ENCODE assay signal across 8 mouse cellular contexts in the genomic region with DNA sequence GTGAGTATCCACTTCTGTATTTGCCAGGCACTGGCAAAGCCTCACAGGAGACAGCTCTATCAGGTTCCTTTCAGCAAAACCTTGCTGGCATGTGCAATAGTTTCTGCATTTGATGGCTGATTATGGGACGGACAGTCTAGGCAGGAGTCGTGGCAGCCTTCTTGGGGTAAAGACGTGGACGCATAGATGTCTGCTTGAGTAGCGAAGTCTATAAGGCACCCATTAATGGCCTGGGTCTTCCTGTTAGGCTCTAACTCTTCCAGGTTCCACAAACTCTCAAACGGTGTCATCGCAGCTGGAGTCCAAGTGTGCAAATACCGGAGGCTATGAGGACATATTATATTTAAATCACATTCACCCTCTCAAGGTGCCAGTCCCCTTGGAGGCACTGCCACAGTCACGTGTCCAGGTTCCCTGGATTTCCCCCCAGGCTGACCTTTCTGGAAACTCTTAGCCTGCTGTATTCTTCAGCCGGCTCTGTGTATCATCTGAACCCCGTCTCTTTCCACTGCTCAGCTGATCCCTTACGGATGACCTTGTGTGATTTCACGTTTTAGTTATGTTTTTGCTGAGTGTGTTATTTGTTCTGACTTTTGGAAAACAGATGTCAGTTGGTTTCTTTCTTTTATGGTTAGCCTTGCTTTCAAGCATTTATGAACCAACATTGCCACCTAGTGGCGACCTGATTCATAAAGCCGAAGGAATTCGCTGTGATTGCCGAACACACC.
DNase-seq lines count a peak whose midpoint lies in the region; ATAC-seq lines count a peak whose summit lies in the region.

No protein-coding gene starts in this region.

- WGBS in embryonic facial prominence, embryonic 13.5 days = 41% methylated on average over 17 of the region's 17 CpGs
- 53% methylated on average over 17 of the region's 17 CpGs for WGBS in heart, embryonic 11.5 days (ENCODE audit: insufficient replicate concordance)
- 43% methylated on average over 17 of the region's 17 CpGs for WGBS in limb, embryonic 12.5 days
- 45% methylated on average over 17 of the region's 17 CpGs for WGBS in stomach, embryonic 16.5 days

- 0 out of 2 replicates have a peak, but pooled peaks have one; percentile 65 for ATAC-seq in embryonic facial prominence, embryonic 13.5 days (ENCODE audit: insufficient number of reproducible peaks, insufficient read depth, low FRiP score, low TSS enrichment, low read depth)
- ATAC-seq in heart, embryonic 11.5 days (replicated peaks; ENCODE audit: insufficient number of reproducible peaks, low FRiP score, low TSS enrichment) = no peak
- ATAC-seq in limb, embryonic 12.5 days (ENCODE audit: insufficient number of reproducible peaks, insufficient read depth, low FRiP score, low TSS enrichment, low read depth) = peak; percentile 27; the same call in 1 of the 2 replicates
- ATAC-seq in stomach, embryonic 16.5 days (ENCODE audit: insufficient read depth, low FRiP score) = no peak

- DNase-seq in B cell, adult 2 months = peak; percentile 77
- DNase-seq in adrenal gland, postnatal 36 days = peak; percentile 78 to 82
- peak; percentile 73 for DNase-seq in kidney, adult 9 months
- DNase-seq in natural killer cell, adult 2 months (ENCODE audit: low spot score in 2 of 2) = peak; percentile 24 to 47

- peaks cover 4% of the 10 kb centered on the region; the same call in 1 of the 2 replicates for H3K4me1 ChIP-seq in embryonic facial prominence, embryonic 13.5 days
- H3K4me1 ChIP-seq in heart, embryonic 11.5 days (ENCODE audit: control insufficient read depth, insufficient read depth, low read length) = 0 out of 2 replicates have a peak, but pooled peaks cover 2% of the 10 kb centered on the region
- H3K4me1 ChIP-seq in limb, embryonic 12.5 days (replicated peaks) = peaks cover 19% of the 10 kb centered on the region
- no peaks in the 10 kb centered on the region for H3K4me1 ChIP-seq in stomach, embryonic 16.5 days (ENCODE audit: control insufficient read depth, insufficient read depth, low read length)

- no peak overlapping the region for H3K9ac ChIP-seq in embryonic facial prominence, embryonic 13.5 days
- H3K9ac ChIP-seq in heart, embryonic 11.5 days (ENCODE audit: low read depth, low read length) = no peak overlapping the region
- H3K9ac ChIP-seq in limb, embryonic 12.5 days (replicated peaks) = no peak overlapping the region
- H3K9ac ChIP-seq in stomach, embryonic 16.5 days (ENCODE audit: low read length) = no peak overlapping the region

- no peak overlapping the region for H3K4me3 ChIP-seq in embryonic facial prominence, embryonic 13.5 days
- H3K4me3 ChIP-seq in heart, embryonic 11.5 days (ENCODE audit: low read depth, low read length) = no peak overlapping the region
- H3K4me3 ChIP-seq in limb, embryonic 12.5 days (replicated peaks) = no peak overlapping the region
- no peak overlapping the region for H3K4me3 ChIP-seq in stomach, embryonic 16.5 days (replicated peaks; ENCODE audit: low read length)

- no peaks in the 10 kb centered on the region for H3K9me3 ChIP-seq in embryonic facial prominence, embryonic 13.5 days
- no peaks in the 10 kb centered on the region for H3K9me3 ChIP-seq in heart, embryonic 11.5 days (replicated peaks; ENCODE audit: control insufficient read depth, low read length)
- H3K9me3 ChIP-seq in limb, embryonic 12.5 days = no peaks in the 10 kb centered on the region
- no peaks in the 10 kb centered on the region for H3K9me3 ChIP-seq in stomach, embryonic 16.5 days (replicated peaks; ENCODE audit: control insufficient read depth, low read length)

- no peaks in the 10 kb centered on the region for H3K27me3 ChIP-seq in embryonic facial prominence, embryonic 13.5 days
- no peaks in the 10 kb centered on the region for H3K27me3 ChIP-seq in heart, embryonic 11.5 days (ENCODE audit: control insufficient read depth, insufficient read depth, low read length)
- 0 out of 2 replicates have a peak, but pooled peaks cover 2% of the 10 kb centered on the region for H3K27me3 ChIP-seq in limb, embryonic 12.5 days
- no peaks in the 10 kb centered on the region for H3K27me3 ChIP-seq in stomach, embryonic 16.5 days (ENCODE audit: control insufficient read depth, insufficient read depth, low read length)

- H3K36me3 ChIP-seq in embryonic facial prominence, embryonic 13.5 days = no peaks in the 10 kb centered on the region
- no peaks in the 10 kb centered on the region for H3K36me3 ChIP-seq in heart, embryonic 11.5 days (ENCODE audit: control insufficient read depth, insufficient read depth, low read length)
- H3K36me3 ChIP-seq in limb, embryonic 12.5 days = no peaks in the 10 kb centered on the region
- no peaks in the 10 kb centered on the region for H3K36me3 ChIP-seq in stomach, embryonic 16.5 days (ENCODE audit: control insufficient read depth, insufficient read depth, low read length)

- peak overlapping the region; percentile 53 for H3K4me2 ChIP-seq in embryonic facial prominence, embryonic 13.5 days
- peak overlapping the region; percentile 40 for H3K4me2 ChIP-seq in heart, embryonic 11.5 days
- peak overlapping the region; percentile 48 for H3K4me2 ChIP-seq in limb, embryonic 12.5 days
- peak overlapping the region; percentile 49 for H3K4me2 ChIP-seq in stomach, embryonic 16.5 days (ENCODE audit: low read depth, low read length)

- H3K27ac ChIP-seq in embryonic facial prominence, embryonic 13.5 days = no peak overlapping the region
- no peak overlapping the region for H3K27ac ChIP-seq in heart, embryonic 11.5 days (ENCODE audit: low read depth, low read length)
- no peak overlapping the region for H3K27ac ChIP-seq in limb, embryonic 12.5 days
- no peak overlapping the region for H3K27ac ChIP-seq in stomach, embryonic 16.5 days (ENCODE audit: low read length)

Comparison
In these comparisons a context has a peak if more than half of its experiments do, and no peak if none do; other contexts are left out.
1. ATAC-seq: peak in embryonic facial prominence, embryonic 13.5 days (single experiment) and limb, embryonic 12.5 days (single experiment); none in heart, embryonic 11.5 days (single experiment) and stomach, embryonic 16.5 days (single experiment).
2. Peak in every context shown above with its lines, with median percentiles within 50 percentile points of each other: DNase-seq and H3K4me2 ChIP-seq.